Mouse (Mus musculus): Measurements from ENCODE around the gene Card6. TPM values are rescaled to one million over a fixed set of nuclear protein-coding genes. Genes with fewer than 3 reads are reported as not detected.
A peak's percentile ranks its signal among the peaks of the same experiment; 100 is the strongest.

Card6 gene
- total and polyA plus RNA-seq, 3 experiments: 1.9 to 19.2 (median 6.0) TPM

DNA sequence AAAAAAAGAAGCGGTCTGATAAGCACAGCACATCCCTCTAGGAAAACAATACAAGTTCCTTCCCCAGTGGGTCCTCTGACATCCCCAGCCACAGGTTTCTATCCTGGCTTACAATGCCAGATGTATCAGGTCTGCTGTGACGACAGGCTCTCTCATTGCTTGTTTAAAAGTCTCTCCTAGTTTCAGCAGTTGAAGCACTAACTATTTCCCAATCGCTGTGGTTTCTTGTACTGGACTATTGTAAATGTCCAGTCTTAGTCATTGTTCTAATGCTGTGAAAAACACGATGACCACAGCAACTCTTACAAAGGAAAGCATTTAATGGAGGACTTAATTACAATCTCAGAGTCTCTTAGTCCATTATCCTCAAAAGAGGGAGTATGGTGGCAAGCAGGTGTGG lies 18.1 kb upstream of the Card6 start:
- H3K4me3 ChIP-seq (ENCODE audit: low read depth, low read length): no peak overlapping the region
- H3K36me3 ChIP-seq (replicated peaks): peaks cover 35% of the 10 kb centered on the region
- TF ChIP-seq GATA1 (IDR thresholded peaks at IDR 0.05; ENCODE audit: borderline replicate concordance, low read length) (no peak), TAL1 (conservative IDR thresholded peaks at IDR 0.05; ENCODE audit: low read depth, low read length) (no peak), POLR2AphosphoS5 (IDR thresholded peaks at IDR 0.05; ENCODE audit: insufficient replicate concordance, low read depth, low read length) (no peak), CTCF (IDR thresholded peaks at IDR 0.05; ENCODE audit: low read depth, low read length) (no peak), GATA2 (IDR thresholded peaks at IDR 0.05; ENCODE audit: borderline replicate concordance, low read depth, low read length) (no peak)
- peaks cover 5% of the 10 kb centered on the region; the same call in 1 of the 2 replicates for H3K9me3 ChIP-seq (replicated peaks)
- no peak for ATAC-seq (ENCODE audit: extremely low read depth, insufficient number of reproducible peaks, low FRiP score, poor library complexity, severe bottlenecking)
- H3K27me3 ChIP-seq (ENCODE audit: insufficient read depth, low read length): no peaks in the 10 kb centered on the region
- no peak for DNase-seq (ENCODE audit: low spot score)
- peaks cover 62% of the 10 kb centered on the region for H3K4me1 ChIP-seq (ENCODE audit: insufficient read depth, low read depth, low read length)

DNA sequence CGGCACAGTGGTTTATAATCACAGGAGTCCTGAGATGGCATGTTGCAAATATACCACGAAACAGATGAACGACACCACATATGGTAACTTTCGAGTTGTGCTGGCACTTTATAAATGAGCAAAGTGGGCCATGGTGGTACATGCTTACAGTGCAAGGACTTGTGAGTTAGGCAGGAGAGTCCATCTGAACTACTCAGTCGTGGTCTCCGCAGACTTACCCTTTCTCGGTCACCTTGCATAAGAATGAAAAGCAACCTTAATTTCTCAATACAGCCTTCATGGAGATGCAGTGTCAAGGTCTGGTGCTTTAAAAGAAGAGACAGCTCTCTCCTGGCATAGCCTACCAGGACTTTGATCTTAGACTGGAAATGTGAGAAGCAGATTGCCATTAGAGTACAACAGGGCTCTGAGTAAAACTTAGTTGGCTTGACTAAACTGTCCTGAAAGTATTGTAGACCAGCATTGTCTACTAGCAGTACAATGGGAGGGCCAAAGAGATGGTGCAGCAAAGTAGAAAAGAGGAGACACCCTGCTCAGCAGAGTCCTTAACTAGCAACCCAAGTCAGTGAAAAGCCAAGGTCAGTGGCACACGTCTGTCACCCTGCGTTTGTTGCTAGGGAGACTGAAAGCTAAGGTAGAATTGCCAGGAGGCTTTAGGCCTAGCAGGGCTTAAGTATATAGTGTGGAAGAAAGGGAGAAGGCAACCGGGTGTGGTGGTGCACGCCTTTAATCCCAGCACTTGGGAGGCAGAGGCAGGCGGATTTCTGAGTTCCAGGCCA lies 13.4 kb upstream of the Card6 start:
- ATAC-seq (ENCODE audit: extremely low read depth, insufficient number of reproducible peaks, low FRiP score, poor library complexity, severe bottlenecking): no peak

DNA sequence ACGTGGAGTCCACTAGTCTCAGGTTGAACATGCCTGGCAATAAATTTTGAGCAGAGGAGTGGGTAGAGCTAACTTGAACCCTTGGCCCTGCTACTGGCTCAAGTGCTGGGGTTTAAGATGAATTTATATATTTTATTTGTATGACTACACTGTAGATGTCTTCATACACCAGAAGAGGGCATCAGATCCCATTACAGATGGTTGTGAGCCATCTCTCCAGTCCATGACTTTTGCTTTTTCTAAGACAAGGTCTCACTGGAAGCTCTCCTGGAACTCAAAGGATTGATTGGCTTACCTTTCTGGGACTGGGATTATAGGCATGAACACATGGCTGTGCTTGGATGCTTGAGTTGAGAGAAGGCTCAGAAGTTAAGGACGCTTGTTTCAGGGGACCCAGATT lies 11.4 kb upstream of the Card6 start:
- no peak for ATAC-seq (ENCODE audit: extremely low read depth, insufficient number of reproducible peaks, low FRiP score, poor library complexity, severe bottlenecking)
- TF ChIP-seq GATA2 (IDR thresholded peaks at IDR 0.05; ENCODE audit: borderline replicate concordance, low read depth, low read length): no peak
- TF ChIP-seq TAL1 (conservative IDR thresholded peaks at IDR 0.05; ENCODE audit: low read depth, low read length): no peak
- no peak for TF ChIP-seq CTCF (IDR thresholded peaks at IDR 0.05; ENCODE audit: low read depth, low read length)
- no peak for TF ChIP-seq POLR2AphosphoS5 (IDR thresholded peaks at IDR 0.05; ENCODE audit: insufficient replicate concordance, low read depth, low read length)
- TF ChIP-seq GATA1 (IDR thresholded peaks at IDR 0.05; ENCODE audit: borderline replicate concordance, low read length): no peak
- H3K27me3 ChIP-seq (ENCODE audit: insufficient read depth, low read length): no peaks in the 10 kb centered on the region
- H3K9me3 ChIP-seq (replicated peaks): no peaks in the 10 kb centered on the region
- DNase-seq (ENCODE audit: low spot score): no peak
- peaks cover 53% of the 10 kb centered on the region for H3K4me1 ChIP-seq (ENCODE audit: insufficient read depth, low read depth, low read length)
- peaks cover 74% of the 10 kb centered on the region for H3K36me3 ChIP-seq (replicated peaks)
- H3K4me3 ChIP-seq (ENCODE audit: low read depth, low read length): peak overlapping the region; percentile 95; the same call in 1 of the 2 replicates

More for the DNA sequence above, 13.4 kb upstream of the Card6 start:
- no peaks in the 10 kb centered on the region for H3K27me3 ChIP-seq (ENCODE audit: insufficient read depth, low read length)
- no peak for TF ChIP-seq GATA2 (IDR thresholded peaks at IDR 0.05; ENCODE audit: borderline replicate concordance, low read depth, low read length)
- no peak for TF ChIP-seq GATA1 (IDR thresholded peaks at IDR 0.05; ENCODE audit: borderline replicate concordance, low read length)
- TF ChIP-seq TAL1 (conservative IDR thresholded peaks at IDR 0.05; ENCODE audit: low read depth, low read length): no peak
- peak; percentile 16; the same call in 1 of the 2 replicates for TF ChIP-seq POLR2AphosphoS5 (IDR thresholded peaks at IDR 0.05; ENCODE audit: insufficient replicate concordance, low read depth, low read length)
- TF ChIP-seq CTCF (IDR thresholded peaks at IDR 0.05; ENCODE audit: low read depth, low read length): no peak
- H3K9me3 ChIP-seq (replicated peaks): no peaks in the 10 kb centered on the region
- no peak for DNase-seq (ENCODE audit: low spot score)
- peaks cover 80% of the 10 kb centered on the region for H3K36me3 ChIP-seq (replicated peaks)
- no peak overlapping the region for H3K4me3 ChIP-seq (ENCODE audit: low read depth, low read length)
- H3K4me1 ChIP-seq (ENCODE audit: insufficient read depth, low read depth, low read length): peaks cover 57% of the 10 kb centered on the region

DNA sequence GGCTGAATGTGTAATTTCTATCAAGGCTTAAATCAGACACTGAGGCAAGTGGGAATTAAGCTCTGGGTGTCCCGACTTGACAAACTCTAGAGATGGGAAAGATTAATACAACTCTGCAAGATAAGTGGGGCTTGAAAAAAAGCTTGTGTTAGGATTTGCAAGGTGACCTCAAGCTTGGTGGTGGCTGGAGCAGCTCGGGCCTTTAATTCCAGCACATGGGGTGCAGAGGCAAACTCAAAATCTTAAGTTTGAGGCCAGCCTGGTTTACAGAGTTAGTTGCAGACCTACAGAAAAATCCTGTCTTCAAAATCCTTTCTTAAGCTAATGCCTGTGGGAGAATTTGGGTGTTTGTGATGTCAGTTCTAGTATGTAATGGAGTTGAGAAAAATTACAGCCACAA lies 10.9 kb upstream of the Card6 start:
- no peaks in the 10 kb centered on the region for H3K9me3 ChIP-seq (replicated peaks)
- H3K4me3 ChIP-seq (ENCODE audit: low read depth, low read length): peak overlapping the region; percentile 95
- ATAC-seq (ENCODE audit: extremely low read depth, insufficient number of reproducible peaks, low FRiP score, poor library complexity, severe bottlenecking) (no peak), DNase-seq (ENCODE audit: low spot score) (no peak)
- no peaks in the 10 kb centered on the region for H3K27me3 ChIP-seq (ENCODE audit: insufficient read depth, low read length)
- H3K36me3 ChIP-seq (replicated peaks): peaks cover 74% of the 10 kb centered on the region
- TF ChIP-seq CTCF (IDR thresholded peaks at IDR 0.05; ENCODE audit: low read depth, low read length) (no peak), GATA2 (IDR thresholded peaks at IDR 0.05; ENCODE audit: borderline replicate concordance, low read depth, low read length) (no peak), TAL1 (conservative IDR thresholded peaks at IDR 0.05; ENCODE audit: low read depth, low read length) (no peak), POLR2AphosphoS5 (IDR thresholded peaks at IDR 0.05; ENCODE audit: insufficient replicate concordance, low read depth, low read length) (no peak), GATA1 (IDR thresholded peaks at IDR 0.05; ENCODE audit: borderline replicate concordance, low read length) (no peak)
- peaks cover 56% of the 10 kb centered on the region for H3K4me1 ChIP-seq (ENCODE audit: insufficient read depth, low read depth, low read length)

DNA sequence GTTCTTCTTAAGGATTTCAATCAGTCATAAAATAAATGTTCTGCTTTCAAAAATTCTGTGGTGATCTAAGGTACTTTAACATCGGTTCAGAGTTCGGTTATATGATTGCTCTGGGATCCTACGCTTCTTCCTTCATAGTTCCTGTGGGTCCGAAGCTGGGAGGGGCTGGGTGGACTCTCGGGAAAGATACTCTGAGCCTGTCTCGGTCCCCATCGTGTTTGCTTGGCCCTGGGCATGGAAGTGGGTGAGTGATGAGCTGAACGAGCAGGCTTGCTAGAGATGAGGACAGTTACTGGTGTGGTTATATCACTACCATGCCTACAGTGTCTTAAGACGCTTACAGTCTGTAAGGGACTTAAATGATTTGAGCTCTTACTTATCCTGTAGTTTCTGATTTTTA lies 10.3 kb upstream of the Card6 start:
- H3K4me3 ChIP-seq (ENCODE audit: low read depth, low read length): peak overlapping the region; percentile 95
- TF ChIP-seq POLR2AphosphoS5 (IDR thresholded peaks at IDR 0.05; ENCODE audit: insufficient replicate concordance, low read depth, low read length) (no peak), GATA2 (IDR thresholded peaks at IDR 0.05; ENCODE audit: borderline replicate concordance, low read depth, low read length) (no peak), GATA1 (IDR thresholded peaks at IDR 0.05; ENCODE audit: borderline replicate concordance, low read length) (no peak)
- H3K9me3 ChIP-seq (replicated peaks): no peaks in the 10 kb centered on the region
- no peak for DNase-seq (ENCODE audit: low spot score)
- H3K27me3 ChIP-seq (ENCODE audit: insufficient read depth, low read length): no peaks in the 10 kb centered on the region
- no peak for ATAC-seq (ENCODE audit: extremely low read depth, insufficient number of reproducible peaks, low FRiP score, poor library complexity, severe bottlenecking)
- H3K36me3 ChIP-seq (replicated peaks): peaks cover 73% of the 10 kb centered on the region
- peaks cover 58% of the 10 kb centered on the region for H3K4me1 ChIP-seq (ENCODE audit: insufficient read depth, low read depth, low read length)

DNA sequence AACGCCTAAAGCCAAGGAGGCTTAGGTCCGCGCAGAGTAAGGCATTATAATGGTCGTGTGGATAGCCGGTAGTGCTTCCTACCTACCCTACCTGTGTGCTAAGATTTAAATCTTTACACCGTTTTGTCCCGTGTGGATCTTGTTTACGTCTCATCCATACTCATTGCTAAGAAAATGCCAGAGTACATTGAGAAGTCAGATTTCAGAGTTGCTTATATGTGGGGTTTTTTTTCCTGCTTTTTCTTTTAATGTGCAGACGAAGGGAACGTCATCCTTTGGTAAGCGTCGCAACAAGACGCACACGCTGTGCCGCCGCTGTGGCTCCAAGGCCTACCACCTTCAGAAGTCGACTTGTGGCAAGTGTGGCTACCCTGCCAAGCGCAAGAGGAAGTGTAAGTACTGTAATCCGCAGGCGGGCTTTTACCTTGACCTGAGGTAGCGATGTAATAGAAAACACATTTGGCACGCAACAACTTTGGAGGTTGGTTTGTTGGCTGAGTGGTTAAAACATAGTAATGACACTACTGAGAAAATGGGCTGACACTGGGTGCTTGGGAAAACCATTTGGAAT lies 8.8 kb upstream of the Card6 start:
- Histone ChIP-seq H3K4me3 (ENCODE audit: low read depth, low read length) (peak overlapping the region; percentile 95), H3K9me3 (replicated peaks) (no peaks in the 10 kb centered on the region), H3K27me3 (ENCODE audit: insufficient read depth, low read length) (no peaks in the 10 kb centered on the region), H3K36me3 (replicated peaks) (peaks cover 63% of the 10 kb centered on the region), H3K4me1 (ENCODE audit: insufficient read depth, low read depth, low read length) (peaks cover 60% of the 10 kb centered on the region)
- ATAC-seq (ENCODE audit: extremely low read depth, insufficient number of reproducible peaks, low FRiP score, poor library complexity, severe bottlenecking) (no peak), DNase-seq (ENCODE audit: low spot score) (no peak)
- TF ChIP-seq GATA2 (IDR thresholded peaks at IDR 0.05; ENCODE audit: borderline replicate concordance, low read depth, low read length): no peak
- no peak; the same call in 1 of the 2 replicates for TF ChIP-seq POLR2AphosphoS5 (IDR thresholded peaks at IDR 0.05; ENCODE audit: insufficient replicate concordance, low read depth, low read length)
- TF ChIP-seq TAL1 (conservative IDR thresholded peaks at IDR 0.05; ENCODE audit: low read depth, low read length): no peak
- TF ChIP-seq CTCF (IDR thresholded peaks at IDR 0.05; ENCODE audit: low read depth, low read length): no peak
- no peak for TF ChIP-seq GATA1 (IDR thresholded peaks at IDR 0.05; ENCODE audit: borderline replicate concordance, low read length)

Data from G1E (cell line).